Mouse (Mus musculus) midbrain, embryonic 14.5 days (tissue): ENCODE measurements at regions not wholly inside any gene's neighbourhood (a gene's known extent, or its start where the extent isn't known, plus 50 kb on each side); places are given as distances from the start of the nearest gene placed in this dataset.

Experiments used
- ATAC-seq: fragments of 200-750 bp; cut with Nextera tagmentation; 2 replicates; pipeline ENCODE4 v1.8.0; 2017; ENCODE audit warnings: moderate number of reproducible peaks, moderate library complexity; ENCODE audit not compliant: low FRiP score, low TSS enrichment
- DNase-seq: peaks from one replicate; pipeline ENCODE4 v3.0.0-alpha.2; 2015
- H3K27ac ChIP-seq: fragments of 300-500 bp; sonication (generic); replicated peaks from 2 replicates; pipeline ENCODE4 v1.5.1; 2014; ENCODE audit warnings: mild to moderate bottlenecking, low read depth, low read length, moderate library complexity
- H3K27me3 ChIP-seq: fragments of 300-500 bp; sonication (generic); 2 replicates; pipeline ENCODE4 v1.6.1; 2014; ENCODE audit warnings: low read length, control low read depth, mixed read lengths; ENCODE audit not compliant: control insufficient read depth, insufficient read depth
- H3K36me3 ChIP-seq: fragments of 300-500 bp; sonication (generic); 2 replicates; pipeline ENCODE4 v1.6.1; 2014; ENCODE audit warnings: low read length, control low read depth; ENCODE audit not compliant: control insufficient read depth, insufficient read depth
- H3K4me1 ChIP-seq: fragments of 300-500 bp; sonication (generic); 2 replicates; pipeline ENCODE4 v1.6.1; 2014; ENCODE audit warnings: mild to moderate bottlenecking, antibody characterized with exemption, low read length, control low read depth; ENCODE audit not compliant: control insufficient read depth, insufficient read depth
- H3K4me2 ChIP-seq: fragments of 300-500 bp; sonication (generic); 2 replicates; pipeline ENCODE4 v1.6.1; 2014; ENCODE audit warnings: mild to moderate bottlenecking, low read length, moderate library complexity
- H3K4me3 ChIP-seq: fragments of 300-500 bp; sonication (generic); replicated peaks from 2 replicates; pipeline ENCODE4 v1.5.1; 2014; ENCODE audit warnings: low read depth, low read length
- H3K9ac ChIP-seq: fragments of 300-500 bp; sonication (generic); replicated peaks from 2 replicates; pipeline ENCODE4 v1.6.1; 2014; ENCODE audit warnings: mild to moderate bottlenecking, low read length, moderate library complexity
- H3K9me3 ChIP-seq: fragments of 300-500 bp; sonication (generic); 2 replicates; pipeline ENCODE4 v1.6.1; 2016; ENCODE audit warnings: low read length, control low read depth, mixed read lengths; ENCODE audit not compliant: control insufficient read depth
- WGBS: fragments of 180-500 bp; shearing (Covaris S2); extraction: QIAGEN DNeasy Blood & Tissue Kit; methylation state at CpG from one replicate; pipeline ENCODE4 v1.1.7; 2014; 5-methylcytosine and 5-hydroxymethylcytosine counted together

GRCm38 (mm10) chrX:57656035-57656434 is 152.5 kb upstream of the Gpr101 start:
- DNase-seq = peak; percentile 49
- Histone ChIP-seq H3K4me3 (no peak overlapping the region), H3K4me1 (no peaks in the 10 kb centered on the region), H3K9me3 (no peaks in the 10 kb centered on the region), H3K4me2 (no peak overlapping the region), H3K27ac (no peak overlapping the region), H3K9ac (no peak overlapping the region), H3K27me3 (no peaks in the 10 kb centered on the region), H3K36me3 (no peaks in the 10 kb centered on the region)
- no peak for ATAC-seq
- WGBS = 53% methylated on average over 2 of the region's 2 CpGs

DNA sequence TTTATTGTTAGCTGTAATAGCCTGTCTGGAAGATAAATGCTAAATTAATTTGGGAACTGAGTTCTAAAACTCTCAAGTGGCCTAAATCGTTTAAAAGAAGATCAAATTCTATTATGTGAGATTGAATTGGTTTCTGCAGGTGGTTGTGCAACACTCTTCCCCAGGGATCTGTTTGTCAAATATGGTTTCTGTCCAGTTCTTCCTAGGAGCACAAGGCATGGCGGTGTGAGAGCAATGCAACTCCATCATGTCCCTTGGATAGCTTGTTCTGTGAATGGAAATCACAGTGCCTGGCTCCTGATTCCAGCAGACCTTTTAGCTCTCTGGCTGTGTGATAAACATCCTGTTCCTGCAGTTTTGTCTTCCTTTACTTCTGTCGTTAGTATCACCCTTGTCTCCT is 151.9 kb upstream of the Gpr101 start:
- WGBS = 67% methylated on average over 3 of the region's 3 CpGs
- Histone ChIP-seq H3K9me3 (no peaks in the 10 kb centered on the region), H3K4me2 (no peak overlapping the region), H3K27me3 (no peaks in the 10 kb centered on the region), H3K9ac (no peak overlapping the region), H3K4me1 (no peaks in the 10 kb centered on the region), H3K36me3 (no peaks in the 10 kb centered on the region), H3K27ac (no peak overlapping the region), H3K4me3 (no peak overlapping the region)
- no peak for ATAC-seq
- no peak for DNase-seq
